Mouse (Mus musculus) brain, embryonic 14.5 days (tissue): ENCODE measurements around the gene Map3k10.

Experiments
- CTCF ChIP-seq: fragments of 200-500 bp; IDR thresholded peaks from 2 replicates; pipeline ENCODE4 v1.5.1; 2012; ENCODE audit warnings: inconsistent platforms, mild to moderate bottlenecking, moderate library complexity, borderline replicate concordance; ENCODE audit not compliant: insufficient read depth, insufficient read length; ENCODE audit errors: extremely low read depth
- POLR2A ChIP-seq: fragments of 200-500 bp; IDR thresholded peaks from 2 replicates; pipeline ENCODE4 v1.6.1; 2012; ENCODE audit warnings: mild to moderate bottlenecking, inconsistent platforms, borderline replicate concordance; ENCODE audit not compliant: poor library complexity, insufficient read depth, insufficient read length, severe bottlenecking; ENCODE audit errors: extremely low read depth

DNA sequence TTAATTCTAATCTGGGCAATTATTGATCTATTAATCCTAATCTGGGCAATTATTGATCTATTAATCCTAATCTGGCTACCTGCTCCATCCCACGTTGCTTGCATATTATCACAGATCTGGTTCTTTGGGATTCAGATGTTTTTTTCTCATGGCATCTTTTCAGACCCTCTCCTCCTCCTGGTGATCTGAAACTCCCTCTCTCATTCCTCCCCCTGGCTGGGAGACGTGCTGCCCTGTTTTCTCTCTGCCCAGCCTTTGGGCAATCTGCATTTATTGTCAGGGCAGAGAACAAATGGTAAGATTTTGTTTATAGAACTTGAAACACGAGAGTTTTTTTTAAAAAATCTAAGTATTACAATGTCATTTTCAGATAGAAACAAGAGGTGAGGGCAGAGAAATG lies 13.4 kb upstream of the Map3k10 start:
- TF ChIP-seq CTCF (no peak), POLR2A (no peak)
